In the genomic region with DNA sequence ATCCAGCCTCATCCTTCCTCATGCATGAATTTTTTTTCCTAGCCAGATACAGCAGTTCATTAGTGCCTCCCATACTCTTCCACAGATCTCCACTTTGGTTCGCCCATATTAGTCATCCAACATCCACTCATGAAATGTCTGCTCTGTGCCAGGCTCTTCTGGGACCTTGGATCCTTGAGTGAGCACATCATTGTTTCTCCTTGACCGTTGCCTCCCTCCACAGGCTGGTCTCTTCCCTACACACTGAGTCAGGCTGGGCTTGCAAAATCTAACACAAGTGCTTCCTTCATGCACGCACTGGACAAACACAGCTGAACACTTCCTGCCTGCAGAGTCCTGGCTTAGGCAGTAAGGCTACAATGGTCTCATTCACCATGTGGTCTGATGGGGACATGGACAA, we compare ENCODE assay signal across 12 mouse cellular contexts. TPM values are rescaled to one million over a fixed set of nuclear protein-coding genes. Genes with fewer than 3 reads are reported as not detected.
DNase-seq lines count a peak whose midpoint lies in the region; ATAC-seq and TF ChIP-seq lines count a peak whose summit lies in the region.
"Had no signal": no experiment of that assay in that cellular context is flagged by ENCODE, and none has a peak within 500 bp of the region (broad histone marks: within the 10 kb centered on the region; RNA-seq: fewer than 3 reads in every experiment).

No protein-coding gene starts in this region.

- H3K27ac ChIP-seq in layer of hippocampus, adult 2 months = no peak overlapping the region
- peak overlapping the region; percentile 5; the same call in 1 of the 2 replicates for H3K27ac ChIP-seq in embryonic fibroblast, embryonic 13.5 days (ENCODE audit: insufficient read depth, low read length)
- H3K27ac ChIP-seq: limb, embryonic 12.5 days had no signal

- H3K4me1 ChIP-seq in embryonic fibroblast, embryonic 13.5 days (ENCODE audit: control insufficient read depth, insufficient read depth, low read length) = 0 out of 2 replicates have a peak, but pooled peaks cover 4% of the 10 kb centered on the region

- DNase-seq in layer of hippocampus, adult 2 months (ENCODE audit: low spot score in 2 of 2) = no peak
- no peak for DNase-seq in layer of hippocampus, postnatal 25 days (ENCODE audit: extremely low spot score in 1 of 2, low spot score in 1 of 2)
- DNase-seq in adrenal gland, adult 18-20 months (ENCODE audit: low spot score in 2 of 2) = peak; percentile 37 to 50
- DNase-seq in cerebellum, adult 8-10 months = no peak
- DNase-seq in cerebellum, postnatal 25 days = no peak
- DNase-seq: cerebellum, adult 11 months; kidney, postnatal 10 days; thymus, postnatal 36 days had no signal

- TF ChIP-seq CTCF in layer of hippocampus, adult 2 months (conservative IDR thresholded peaks at IDR 0.05) = peak; percentile 21
- peak; percentile 45; the same call in 1 of the 2 replicates for TF ChIP-seq CTCF in embryonic fibroblast, embryonic 13.5 days (IDR thresholded peaks at IDR 0.05; ENCODE audit: borderline replicate concordance, insufficient read depth, low read length)

- no peak overlapping the region for H3K4me3 ChIP-seq in layer of hippocampus, adult 2 months
- no peak overlapping the region for H3K4me3 ChIP-seq in embryonic fibroblast, embryonic 13.5 days (ENCODE audit: insufficient read depth, low read length)
- H3K4me3 ChIP-seq: limb, embryonic 12.5 days had no signal

- ATAC-seq in megakaryocyte, adult 5-6 weeks (ENCODE audit: poor library complexity, severe bottlenecking) = peak; percentile 36

- no peak for TF ChIP-seq POLR2A in embryonic fibroblast, embryonic 13.5 days (IDR thresholded peaks at IDR 0.05; ENCODE audit: low read depth, low read length)

RNA-seq across cellular contexts. Expression of a gene that starts 1.7 kb away (rescaled TPM):
- 10 to 100 TPM; 47.8 to 51.0 TPM for total RNA-seq in layer of hippocampus, adult 2 months (2021)
- total RNA-seq in layer of hippocampus, postnatal 25 days (2021) = 10 to 100 TPM; 45.8 to 52.7 TPM
- 100 to 1,000 TPM; 110 to 154 TPM for total RNA-seq in adrenal gland, adult 18-20 months (2021)
- polyA plus RNA-seq in embryonic fibroblast, embryonic 13.5 days (2011; ENCODE audit: insufficient read length, low read depth, missing spikeins) = 144 TPM in 2 replicates
- total RNA-seq in megakaryocyte, adult 5-6 weeks (2015) = 159 and 162 TPM in 2 replicates
- total RNA-seq in megakaryocyte, adult 5-6 weeks (2017) = 252 and 269 TPM in 2 replicates

RNA-seq across cellular contexts. Expression of a gene that starts 2.0 kb away (rescaled TPM):
- total RNA-seq in layer of hippocampus, adult 2 months (2021) = 1 to 10 TPM; 2.4 to 2.8 TPM
- total RNA-seq in layer of hippocampus, postnatal 25 days (2021) = 1 to 10 TPM; 2.0 to 2.1 TPM
- 1 to 10 TPM; 2.9 to 3.1 TPM for total RNA-seq in adrenal gland, adult 18-20 months (2021)
- polyA plus RNA-seq in embryonic fibroblast, embryonic 13.5 days (2011; ENCODE audit: insufficient read length, low read depth, missing spikeins) = 2.3 and 2.4 TPM in 2 replicates
- total RNA-seq in megakaryocyte, adult 5-6 weeks (2015) = 0.75 and 1.4 TPM in 2 replicates
- 0.41 and 0.59 TPM in 2 replicates for total RNA-seq in megakaryocyte, adult 5-6 weeks (2017)

RNA-seq across cellular contexts. Expression of a gene that starts 40.1 kb away (rescaled TPM):
- 10 to 100 TPM; 25.2 to 30.4 TPM for total RNA-seq in layer of hippocampus, adult 2 months (2021)
- 10 to 100 TPM; 23.7 to 25.6 TPM for total RNA-seq in layer of hippocampus, postnatal 25 days (2021)
- total RNA-seq in adrenal gland, adult 18-20 months (2021) = 1 to 10 TPM; 5.0 to 5.7 TPM
- polyA plus RNA-seq in embryonic fibroblast, embryonic 13.5 days (2011; ENCODE audit: insufficient read length, low read depth, missing spikeins) = not detected in 2 replicates
- not detected in 2 replicates for total RNA-seq in megakaryocyte, adult 5-6 weeks (2015)
- total RNA-seq in megakaryocyte, adult 5-6 weeks (2017) = not detected in 2 replicates
- total RNA-seq: MEL had no signal

RNA-seq across cellular contexts. Expression of a gene that starts 51.2 kb away (rescaled TPM):
- total RNA-seq in layer of hippocampus, adult 2 months (2021) = 100 to 1,000 TPM; 106 TPM
- 100 to 1,000 TPM in 1 of 2 experiments, 10 to 100 TPM in 1; 97.3 to 100 TPM for total RNA-seq in layer of hippocampus, postnatal 25 days (2021)
- 100 to 1,000 TPM; 113 to 143 TPM for total RNA-seq in adrenal gland, adult 18-20 months (2021)
- 162 TPM in 2 replicates for polyA plus RNA-seq in embryonic fibroblast, embryonic 13.5 days (2011; ENCODE audit: insufficient read length, low read depth, missing spikeins)
- total RNA-seq in megakaryocyte, adult 5-6 weeks (2015) = 84.9 and 95.7 TPM in 2 replicates
- total RNA-seq in megakaryocyte, adult 5-6 weeks (2017) = 71.7 and 94.6 TPM in 2 replicates

Comparison
In these comparisons a context has a peak if more than half of its experiments do, and no peak if none do; other contexts are left out.
1. DNase-seq: peak in adrenal gland, adult 18-20 months (2 of 2); none in layer of hippocampus, adult 2 months (0 of 2), layer of hippocampus, postnatal 25 days (0 of 2), cerebellum, adult 8-10 months (single experiment) and cerebellum, postnatal 25 days (0 of 2).
2. RNA of a gene that starts 40.1 kb away (total RNA-seq): 25.2 to 30.4 TPM in layer of hippocampus, adult 2 months, 23.7 to 25.6 TPM in layer of hippocampus, postnatal 25 days and 5.0 to 5.7 TPM in adrenal gland, adult 18-20 months; not detected in megakaryocyte, adult 5-6 weeks; every median in the first group is over 4 times any median in the second.